Mouse (Mus musculus) bone marrow, adult 2 months (tissue): ENCODE results near the gene Smg1.

ENCODE experiments used
- CTCF ChIP-seq: fragments of 200-500 bp; IDR thresholded peaks from 2 replicates; pipeline ENCODE4 v1.5.1; 2011; ENCODE audit warnings: low read length, control low read depth; ENCODE audit not compliant: control insufficient read depth, insufficient read depth
- POLR2A ChIP-seq: fragments of 200-500 bp; IDR thresholded peaks from 2 replicates; pipeline ENCODE4 v1.6.1; 2011; ENCODE audit warnings: low read depth, mild to moderate bottlenecking, control low read depth, low read length, borderline replicate concordance; ENCODE audit not compliant: control insufficient read depth

- TF ChIP-seq CTCF, result no peak
- no peak for TF ChIP-seq POLR2A
Measured at GRCm38 (mm10) chr7:118102678-118103461, 140.6 kb downstream of the Smg1 start.
